ENCODE assay signal across 8 mouse cellular contexts in the genomic region with DNA sequence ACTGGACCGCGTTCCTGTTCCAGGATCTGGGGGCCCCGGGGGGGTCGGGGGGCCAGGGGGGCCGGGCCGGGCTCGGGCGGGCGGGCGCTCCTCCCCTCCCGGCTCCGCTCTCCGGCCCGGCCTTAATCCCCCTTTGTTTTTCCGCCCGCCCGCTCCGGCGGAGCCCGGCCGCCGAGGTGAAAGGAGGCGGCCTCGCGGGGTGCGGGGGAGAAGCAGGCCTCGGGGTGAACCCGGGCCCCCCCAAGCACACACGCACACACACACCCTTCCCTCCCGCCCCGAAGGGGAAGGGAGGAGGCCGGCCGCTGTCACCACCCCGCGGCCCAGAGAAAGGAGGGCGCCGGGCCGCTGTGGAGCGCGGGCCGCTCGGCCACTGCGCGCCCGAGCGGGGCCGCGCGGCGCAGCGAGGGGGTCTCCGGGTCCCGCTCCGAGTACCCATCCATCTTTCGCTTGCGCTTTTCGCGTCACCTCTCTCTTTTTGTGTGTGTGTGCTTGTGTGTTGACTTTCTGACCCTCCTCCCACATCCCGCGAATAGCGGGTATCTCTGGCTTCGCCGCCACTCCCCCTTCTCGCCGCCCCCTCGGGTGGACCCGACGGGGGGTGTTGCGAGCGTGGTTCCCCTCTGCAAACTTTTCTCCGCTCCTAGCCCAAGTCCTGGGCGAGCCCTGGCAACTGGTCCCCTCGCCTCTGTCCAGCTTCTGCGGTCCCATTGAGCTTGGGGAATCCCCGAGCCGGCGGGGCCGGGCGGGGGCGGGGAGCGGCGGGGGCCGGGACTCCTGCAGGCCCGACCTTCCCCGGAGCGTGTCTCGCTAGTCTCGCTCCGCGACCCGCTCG. TPM values are rescaled to one million over a fixed set of nuclear protein-coding genes. Genes with fewer than 3 reads are reported as not detected.
A peak's percentile ranks its signal among the peaks of the same experiment; 100 is the strongest.
DNase-seq lines count a peak whose midpoint lies in the region; ATAC-seq lines count a peak whose summit lies in the region.

No protein-coding gene starts in this region.

- H3K4me2 ChIP-seq in forebrain, embryonic 16.5 days (ENCODE audit: low read length), result peak overlapping the region; percentile 94
- H3K4me2 ChIP-seq in hindbrain, embryonic 12.5 days (replicated peaks), result peak overlapping the region; percentile 66

- H3K36me3 ChIP-seq in forebrain, embryonic 16.5 days (ENCODE audit: control insufficient read depth, insufficient read depth), result 0 out of 2 replicates have a peak, but pooled peaks cover 3% of the 10 kb centered on the region
- H3K36me3 ChIP-seq in hindbrain, embryonic 12.5 days, result peaks cover 8% of the 10 kb centered on the region

- H3K4me1 ChIP-seq in forebrain, embryonic 16.5 days (replicated peaks; ENCODE audit: control insufficient read depth, insufficient read depth, low read length), result peaks cover 40% of the 10 kb centered on the region
- peaks cover 44% of the 10 kb centered on the region for H3K4me1 ChIP-seq in hindbrain, embryonic 12.5 days

- peak overlapping the region; percentile 99 for H3K9ac ChIP-seq in forebrain, embryonic 16.5 days (replicated peaks; ENCODE audit: low read depth, low read length)
- peak overlapping the region; percentile 99 for H3K9ac ChIP-seq in hindbrain, embryonic 12.5 days

- peak overlapping the region; percentile 98 for H3K4me3 ChIP-seq in forebrain, embryonic 16.5 days (replicated peaks; ENCODE audit: low read length)
- H3K4me3 ChIP-seq in hindbrain, embryonic 12.5 days, result peak overlapping the region; percentile 99

- H3K27ac ChIP-seq in forebrain, embryonic 16.5 days (ENCODE audit: low read length), result peak overlapping the region; percentile 96
- peak overlapping the region; percentile 99 for H3K27ac ChIP-seq in hindbrain, embryonic 12.5 days

- ATAC-seq in forebrain, embryonic 16.5 days, result peak; percentile 55
- peak; percentile 74 for ATAC-seq in hindbrain, embryonic 12.5 days (ENCODE audit: low FRiP score)
- ATAC-seq in megakaryocyte-erythroid progenitor cell, adult 5-6 weeks (replicated peaks; ENCODE audit: low FRiP score, low TSS enrichment, poor library complexity, severe bottlenecking), result peak; percentile 23; the same call in 1 of the 2 replicates

- peak; percentile 84 for DNase-seq in Muller cell, postnatal 12 days (ENCODE audit: inconsistent ontology term)
- DNase-seq in cerebellum, adult 18-20 months, result peak; percentile 59 to 75
- peak; percentile 48 to 59 for DNase-seq in left cerebral cortex, postnatal 36 days (ENCODE audit: low spot score in 2 of 2)
- peak; percentile 48 for DNase-seq in right cerebral cortex, postnatal 14 days
- DNase-seq in urinary bladder, postnatal 25 days (ENCODE audit: low spot score), result peak; percentile 67

- intact Hi-C loops in left cerebral cortex, postnatal 36 days (cut with DNase I), result loop anchor here (5.0 to 10.0 kb wide), 2 partner anchors 119 to 756 kb away; no protein-coding TSS in a partner anchor

- H3K9me3 ChIP-seq in forebrain, embryonic 16.5 days (ENCODE audit: control insufficient read depth, low read length), result no peaks in the 10 kb centered on the region
- H3K9me3 ChIP-seq in hindbrain, embryonic 12.5 days (replicated peaks), result no peaks in the 10 kb centered on the region

- no peaks in the 10 kb centered on the region for H3K27me3 ChIP-seq in forebrain, embryonic 16.5 days (replicated peaks; ENCODE audit: control insufficient read depth, insufficient read depth, low read length)
- no peaks in the 10 kb centered on the region for H3K27me3 ChIP-seq in hindbrain, embryonic 12.5 days

- WGBS in forebrain, embryonic 16.5 days, result under 1% methylated on average over 74 of the region's 92 CpGs
- under 1% methylated on average over 63 of the region's 92 CpGs for WGBS in hindbrain, embryonic 12.5 days

RNA-seq across cellular contexts. Expression of a gene that starts 0.5 kb away (rescaled TPM):
- 59.7 and 68.1 TPM in 2 replicates for polyA plus RNA-seq in forebrain, embryonic 16.5 days (2015; fragmentation: Nextera tagmentation; extraction: Ambion mirVana)
- 75.1 and 79.0 TPM in 2 replicates for polyA plus RNA-seq in hindbrain, embryonic 12.5 days (2016; fragmentation: Nextera tagmentation; extraction: Ambion mirVana)
- total RNA-seq in left cerebral cortex, postnatal 36 days (2021), result 10 to 100 TPM; 24.4 to 26.2 TPM
- 30.9 and 35.9 TPM in 2 replicates for total RNA-seq in megakaryocyte-erythroid progenitor cell, adult 5-6 weeks (2014; fragmentation: Nextera tagmentation)
- 14.2 and 24.7 TPM in 2 replicates for total RNA-seq in megakaryocyte-erythroid progenitor cell, adult 5-6 weeks (2017)

RNA-seq across cellular contexts. Expression of a gene that starts 21.5 kb away (rescaled TPM):
- polyA plus RNA-seq in forebrain, embryonic 16.5 days (2015; fragmentation: Nextera tagmentation; extraction: Ambion mirVana), result 290 and 334 TPM in 2 replicates
- polyA plus RNA-seq in hindbrain, embryonic 12.5 days (2016; fragmentation: Nextera tagmentation; extraction: Ambion mirVana), result 468 and 477 TPM in 2 replicates
- 100 to 1,000 TPM; 153 to 205 TPM for total RNA-seq in left cerebral cortex, postnatal 36 days (2021)
- 304 and 315 TPM in 2 replicates for total RNA-seq in megakaryocyte-erythroid progenitor cell, adult 5-6 weeks (2014; fragmentation: Nextera tagmentation)
- total RNA-seq in megakaryocyte-erythroid progenitor cell, adult 5-6 weeks (2017), result 750 and 793 TPM in 2 replicates

RNA-seq across cellular contexts. Expression of a gene that starts 29.2 kb away (rescaled TPM):
- 36.0 and 40.3 TPM in 2 replicates for polyA plus RNA-seq in forebrain, embryonic 16.5 days (2015; fragmentation: Nextera tagmentation; extraction: Ambion mirVana)
- 53.2 and 53.3 TPM in 2 replicates for polyA plus RNA-seq in hindbrain, embryonic 12.5 days (2016; fragmentation: Nextera tagmentation; extraction: Ambion mirVana)
- 10 to 100 TPM; 23.9 to 31.7 TPM for total RNA-seq in left cerebral cortex, postnatal 36 days (2021)
- total RNA-seq in megakaryocyte-erythroid progenitor cell, adult 5-6 weeks (2014; fragmentation: Nextera tagmentation), result 1.7 and 2.3 TPM in 2 replicates
- 0.19 and 2.8 TPM in 2 replicates for total RNA-seq in megakaryocyte-erythroid progenitor cell, adult 5-6 weeks (2017)

Comparison
In these comparisons a context has a peak if more than half of its experiments do, and no peak if none do; other contexts are left out.
1. Peak in every context shown above with its lines: DNase-seq, ATAC-seq, H3K4me3 ChIP-seq and H3K27ac ChIP-seq.
2. ATAC-seq: peak in every context shown above with its lines; median percentile 74 in hindbrain, embryonic 12.5 days; 55 in forebrain, embryonic 16.5 days; 23 in megakaryocyte-erythroid progenitor cell, adult 5-6 weeks.
3. RNA of a gene that starts 29.2 kb away (total RNA-seq): 23.9 to 31.7 TPM in left cerebral cortex, postnatal 36 days; 0.19 to 2.8 TPM in megakaryocyte-erythroid progenitor cell, adult 5-6 weeks; every median in the first group is over 4 times any median in the second.